Mouse (Mus musculus): ENCODE results near the gene Sult4a1.

The Sult4a1 gene

GRCm38 (mm10) chr15:84105105-84105923, at the start of gene Sult4a1:
TSS of gene Sult4a1 (minus strand) at chr15:84105754.
- peak; percentile 63 for DNase-seq (ENCODE audit: low read depth, low spot score)

GRCm38 (mm10) chr15:84140929-84141328, 35.4 kb upstream of the Sult4a1 start:
- DNase-seq (ENCODE audit: low read depth, low spot score): no peak

GRCm38 (mm10) chr15:84140109-84140508, 34.6 kb upstream of the Sult4a1 start:
- no peak for DNase-seq (ENCODE audit: low read depth, low spot score)

- no peak for DNase-seq (ENCODE audit: low read depth, low spot score)
Measured at GRCm38 (mm10) chr15:84139592-84140005, 34.0 kb upstream of the Sult4a1 start.

GRCm38 (mm10) chr15:84136473-84137415, 31.2 kb upstream of the Sult4a1 start:
- peak; percentile 39 for DNase-seq (ENCODE audit: low read depth, low spot score)

- peak; percentile 92 for DNase-seq (ENCODE audit: low read depth, low spot score)
Measured at GRCm38 (mm10) chr15:84135472-84135871, 29.9 kb upstream of the Sult4a1 start.

- no peak for DNase-seq (ENCODE audit: low read depth, low spot score)
Measured at GRCm38 (mm10) chr15:84133440-84133839, 27.9 kb upstream of the Sult4a1 start.

- DNase-seq (ENCODE audit: low read depth, low spot score): no peak
Measured at GRCm38 (mm10) chr15:84131971-84132370, 26.4 kb upstream of the Sult4a1 start.

- DNase-seq (ENCODE audit: low read depth, low spot score): peak; percentile 92
Measured at GRCm38 (mm10) chr15:84131096-84131786, 25.7 kb upstream of the Sult4a1 start.

- peak; percentile 47 for DNase-seq (ENCODE audit: low read depth, low spot score)
Measured at GRCm38 (mm10) chr15:84126871-84127270, 21.3 kb upstream of the Sult4a1 start.

- DNase-seq (ENCODE audit: low read depth, low spot score): no peak
Measured at GRCm38 (mm10) chr15:84126447-84126846, 20.9 kb upstream of the Sult4a1 start.

- no peak for DNase-seq (ENCODE audit: low read depth, low spot score)
Measured at GRCm38 (mm10) chr15:84124086-84124485, 18.5 kb upstream of the Sult4a1 start.

- DNase-seq (ENCODE audit: low read depth, low spot score): no peak
Measured at GRCm38 (mm10) chr15:84123075-84123474, 17.5 kb upstream of the Sult4a1 start, which contains the start of gene Pnpla5. TSS of gene Pnpla5 (minus strand) at chr15:84123175.

- no peak for DNase-seq (ENCODE audit: low read depth, low spot score)
Measured at GRCm38 (mm10) chr15:84121036-84121435, 15.5 kb upstream of the Sult4a1 start.

- DNase-seq (ENCODE audit: low read depth, low spot score): peak; percentile 84
Measured at GRCm38 (mm10) chr15:84120612-84121011, 15.1 kb upstream of the Sult4a1 start.

GRCm38 (mm10) chr15:84116466-84116865, 10.9 kb upstream of the Sult4a1 start:
- peak; percentile 66 for DNase-seq (ENCODE audit: low read depth, low spot score)

GRCm38 (mm10) chr15:84115727-84116126, 10.2 kb upstream of the Sult4a1 start:
- no peak for DNase-seq (ENCODE audit: low read depth, low spot score)

- DNase-seq (ENCODE audit: low read depth, low spot score): no peak
Measured at GRCm38 (mm10) chr15:84113873-84114272, 8.3 kb upstream of the Sult4a1 start.

GRCm38 (mm10) chr15:84108899-84109298, 3.3 kb upstream of the Sult4a1 start:
- DNase-seq (ENCODE audit: low read depth, low spot score): peak; percentile 42

GRCm38 (mm10) chr15:84105924-84106500, 458 bp upstream of the Sult4a1 start:
- DNase-seq (ENCODE audit: low read depth, low spot score): no peak

- no peak for DNase-seq (ENCODE audit: low read depth, low spot score)
Measured at GRCm38 (mm10) chr15:84104626-84105025, 928 bp downstream of the Sult4a1 start.
